Mouse (Mus musculus) CH12.LX (cell line): ENCODE results near the gene Fnbp1. TPM values are rescaled to one million over a fixed set of nuclear protein-coding genes. Genes with fewer than 3 reads are reported as not detected.

Experiments used
- DNase-seq: peaks from one replicate; pipeline ENCODE4 v3.0.0-alpha.2; 2013; ENCODE audit errors: extremely low read depth
- H3K27ac ChIP-seq: 2 replicates; pipeline ENCODE4 v1.5.1; 2012; ENCODE audit warnings: low read depth, mild to moderate bottlenecking, control low read depth, moderate library complexity; ENCODE audit not compliant: insufficient read depth
- H3K27me3 ChIP-seq: replicated peaks from 2 replicates; pipeline ENCODE3; 2012; ENCODE audit warnings: inconsistent platforms
- H3K36me3 ChIP-seq, 2 experiments: replicated peaks in 1 of 2; 2 replicates each; pipeline versions ENCODE3 to v1.6.1; 2012; ENCODE audit warnings: inconsistent platforms in 1 of 2, low read length in 1 of 2, mild to moderate bottlenecking in 1 of 2, mixed read lengths in 1 of 2, moderate library complexity in 1 of 2; ENCODE audit not compliant: control insufficient read depth in 1 of 2, insufficient read depth in 1 of 2
- H3K4me1 ChIP-seq, 2 experiments: 2 replicates each; pipeline ENCODE4 v1.6.1; 2012; ENCODE audit warnings: inconsistent platforms in 1 of 2, moderate library complexity in 1 of 2; ENCODE audit not compliant: insufficient read depth in 2 of 2, control insufficient read depth in 1 of 2
- H3K4me2 ChIP-seq: 2 replicates; pipeline ENCODE4 v1.6.1; 2012; ENCODE audit warnings: low read depth, mild to moderate bottlenecking, control low read depth; ENCODE audit not compliant: poor library complexity, insufficient read depth, severe bottlenecking
- H3K4me3 ChIP-seq, 3 experiments: fragments of 150-350 bp in 1 of 3; sonication (generic) in 1 of 3; replicated peaks in 1 of 3; 2 replicates each; pipeline versions ENCODE3 to v1.5.1; 2011 to 2012; ENCODE audit warnings: low read depth in 2 of 3, low read length in 2 of 3, mild to moderate bottlenecking in 2 of 3, moderate library complexity in 2 of 3, control low read depth in 1 of 3, improper control_type of control experiment in 1 of 3, inconsistent platforms in 1 of 3, mixed read lengths in 1 of 3; ENCODE audit not compliant: poor library complexity in 1 of 3
- H3K79me2 ChIP-seq: replicated peaks from 2 replicates; pipeline ENCODE4 v1.6.1; 2012; ENCODE audit warnings: mild to moderate bottlenecking, moderate library complexity; ENCODE audit not compliant: control insufficient read depth, poor library complexity, insufficient read depth, severe bottlenecking; ENCODE audit errors: extremely low read depth
- H3K9ac ChIP-seq: 2 replicates; pipeline ENCODE4 v1.6.1; 2012; ENCODE audit warnings: low read depth, mild to moderate bottlenecking, control low read depth, moderate library complexity; ENCODE audit not compliant: insufficient read depth
- H3K9me3 ChIP-seq: replicated peaks from 2 replicates; pipeline ENCODE3; 2012; ENCODE audit warnings: low read length, inconsistent platforms, mixed read lengths
- BHLHE40 ChIP-seq: IDR thresholded peaks from 2 replicates; pipeline ENCODE4 v1.6.1; 2011; ENCODE audit warnings: mild to moderate bottlenecking, low read depth, low read length, improper control_type of control experiment
- CHD1 ChIP-seq: IDR thresholded peaks from 2 replicates; pipeline ENCODE4 v1.6.1; 2012; ENCODE audit warnings: low read depth, low read length, improper control_type of control experiment, inconsistent platforms
- CTCF ChIP-seq, 2 experiments: IDR thresholded peaks in 1 of 2; conservative IDR thresholded peaks in 1 of 2; 2 replicates each; pipeline ENCODE4 v1.5.1; 2011 to 2012; ENCODE audit warnings: low read depth in 2 of 2, low read length in 2 of 2, improper control_type of control experiment in 1 of 2, inconsistent platforms in 1 of 2, mild to moderate bottlenecking in 1 of 2, moderate library complexity in 1 of 2
- E2F4 ChIP-seq: IDR thresholded peaks from 2 replicates; pipeline ENCODE4 v1.6.1; 2011; ENCODE audit warnings: low read depth, low read length, improper control_type of control experiment; ENCODE audit not compliant: insufficient replicate concordance
- EP300 ChIP-seq: IDR thresholded peaks from 2 replicates; pipeline ENCODE4 v1.6.1; 2011; ENCODE audit warnings: low read length, improper control_type of control experiment
- ETS1 ChIP-seq: conservative IDR thresholded peaks from 2 replicates; pipeline ENCODE4 v1.6.1; 2012; ENCODE audit warnings: low read depth, mild to moderate bottlenecking, inconsistent platforms, low read length, improper control_type of control experiment, moderate library complexity
- GABPA ChIP-seq: IDR thresholded peaks from 2 replicates; pipeline ENCODE4 v1.6.1; 2012; ENCODE audit warnings: low read depth, low read length, improper control_type of control experiment, inconsistent platforms; ENCODE audit not compliant: insufficient replicate concordance
- HCFC1 ChIP-seq: IDR thresholded peaks from 2 replicates; pipeline ENCODE4 v1.6.1; 2012; ENCODE audit warnings: low read depth, mild to moderate bottlenecking, inconsistent platforms, low read length, improper control_type of control experiment
- IRF4 ChIP-seq: IDR thresholded peaks from 2 replicates; pipeline ENCODE4 v1.6.1; 2014; ENCODE audit warnings: low read depth, mild to moderate bottlenecking, inconsistent platforms, low read length, improper control_type of control experiment
- JUN ChIP-seq: IDR thresholded peaks from 2 replicates; pipeline ENCODE4 v1.6.1; 2011; ENCODE audit warnings: low read depth, mild to moderate bottlenecking, low read length, improper control_type of control experiment, moderate library complexity; ENCODE audit not compliant: insufficient read depth
- MXI1 ChIP-seq: IDR thresholded peaks from 2 replicates; pipeline ENCODE4 v1.6.1; 2011; ENCODE audit warnings: mild to moderate bottlenecking, low read depth, low read length, improper control_type of control experiment
- NELFE ChIP-seq: IDR thresholded peaks from 2 replicates; pipeline ENCODE4 v1.6.1; 2011; ENCODE audit warnings: low read depth, low read length, improper control_type of control experiment
- PAX5 ChIP-seq: IDR thresholded peaks from 2 replicates; pipeline ENCODE4 v1.6.1; 2012; ENCODE audit warnings: low read length, inconsistent platforms, mixed read lengths
- POLR2AphosphoS2 ChIP-seq: IDR thresholded peaks from 2 replicates; pipeline ENCODE4 v1.6.1; 2011; ENCODE audit warnings: low read depth, low read length, improper control_type of control experiment
- SMC3 ChIP-seq: IDR thresholded peaks from 2 replicates; pipeline ENCODE4 v1.6.1; 2011; ENCODE audit warnings: low read depth, low read length, improper control_type of control experiment
- TCF12 ChIP-seq: IDR thresholded peaks from 2 replicates; pipeline ENCODE4 v1.6.1; 2014; ENCODE audit warnings: low read depth, mild to moderate bottlenecking, inconsistent platforms, low read length, improper control_type of control experiment
- UBTF ChIP-seq: IDR thresholded peaks from 2 replicates; pipeline ENCODE4 v1.6.1; 2012; ENCODE audit warnings: low read depth, mild to moderate bottlenecking, inconsistent platforms, low read length, improper control_type of control experiment, moderate library complexity
- USF1 ChIP-seq: IDR thresholded peaks from 2 replicates; pipeline ENCODE4 v1.6.1; 2014; ENCODE audit warnings: low read depth, mild to moderate bottlenecking, inconsistent platforms, low read length, improper control_type of control experiment
- USF2 ChIP-seq: conservative IDR thresholded peaks from 2 replicates; pipeline ENCODE4 v1.6.1; 2011; ENCODE audit warnings: low read depth, low read length, improper control_type of control experiment
- ZC3H11A ChIP-seq: IDR thresholded peaks from 2 replicates; pipeline ENCODE4 v1.6.1; 2012; ENCODE audit warnings: low read depth, mild to moderate bottlenecking, inconsistent platforms, low read length, improper control_type of control experiment
- ZKSCAN1 ChIP-seq: IDR thresholded peaks from 2 replicates; pipeline ENCODE4 v1.6.1; 2012; ENCODE audit warnings: low read depth, inconsistent platforms, low read length, improper control_type of control experiment, borderline replicate concordance
- ZNF384 ChIP-seq: IDR thresholded peaks from 2 replicates; pipeline ENCODE4 v1.6.1; 2012; ENCODE audit warnings: low read depth, low read length, improper control_type of control experiment, inconsistent platforms
- dilution Hi-C: fragments of 300-500 bp; cut with MboI; formaldehyde crosslinking; loops from 2 replicates; pipeline ENCODE4 v1.14.3; 2020; ENCODE audit warnings: low sequenced_read_pairs; ENCODE audit not compliant: extremely low pct_unique_long_range_greater_than_20kb, extremely low pct_ligation_motif_present
- in situ Hi-C: fragments of 300-500 bp; cut with MboI; formaldehyde crosslinking; loops from 3 replicates; pipeline ENCODE4 v1.14.3; 2019; ENCODE audit warnings: low sequenced_read_pairs, low pct_ligation_motif_present, low pct_unique_long_range_greater_than_20kb, mixed read lengths
- polyA plus RNA-seq: library from polyadenylated mRNA; unstranded; fragments of >175 nt; gene quantifications from 2 replicates; pipeline ENCODE4 v1.2.1, GENCODE M21; 2012; ENCODE audit warnings: low read depth; ENCODE audit not compliant: insufficient read length
- total RNA-seq, 2 experiments: library from RNA; depleted of rRNA; stranded (reverse); fragments of 300-350 nt in 1 of 2; fragments of >200 nt in 1 of 2; gene quantifications; 2 replicates each; pipeline ENCODE4 v1.2.3; 2012 to 2014

Gene Fnbp1
- total and polyA plus RNA-seq, 3 experiments = 29.6 to 133 (median 50.5) TPM

DNA sequence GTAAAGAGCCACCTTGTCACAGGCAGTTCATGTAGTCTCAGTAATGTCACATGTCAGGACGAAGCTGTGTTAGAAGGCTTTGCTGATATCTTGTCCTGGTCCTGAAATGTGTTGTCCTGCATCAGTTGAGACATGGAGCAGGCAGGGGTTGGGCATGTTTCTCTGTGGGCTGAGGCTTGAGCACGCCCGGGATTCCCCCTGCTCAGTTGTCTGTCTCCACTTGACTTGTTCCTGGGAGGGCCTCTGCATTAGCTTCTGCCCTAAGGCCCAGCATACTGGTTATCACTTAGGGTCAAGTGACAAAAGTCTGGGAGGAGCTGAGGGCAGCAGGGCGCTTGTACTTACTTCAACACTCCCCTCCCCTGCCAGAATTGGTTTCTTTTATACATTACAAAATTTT is 23.7 kb upstream of the Fnbp1 start (continued):
- no peak for TF ChIP-seq GABPA
- TF ChIP-seq ETS1 = peak; percentile 36; the same call in 1 of the 2 replicates
- no peak for TF ChIP-seq SMC3
- TF ChIP-seq TCF12 = peak; percentile 39; the same call in 1 of the 2 replicates
- no peak for TF ChIP-seq USF2
- no peak for TF ChIP-seq POLR2AphosphoS2
- no peak for TF ChIP-seq E2F4
- TF ChIP-seq CTCF (conservative IDR thresholded peaks at IDR 0.05 in 1 of 2, IDR thresholded peaks at IDR 0.05 in 1 of 2; ENCODE audit: low read depth in 2 of 2, low read length in 2 of 2) = no peak
- TF ChIP-seq PAX5 = no peak
- no peak for TF ChIP-seq ZC3H11A
- no peak for TF ChIP-seq UBTF
- TF ChIP-seq CHD1 = no peak
- TF ChIP-seq JUN = no peak
- no peak for TF ChIP-seq HCFC1
- TF ChIP-seq, all 38 proteins: peak for 6

DNA sequence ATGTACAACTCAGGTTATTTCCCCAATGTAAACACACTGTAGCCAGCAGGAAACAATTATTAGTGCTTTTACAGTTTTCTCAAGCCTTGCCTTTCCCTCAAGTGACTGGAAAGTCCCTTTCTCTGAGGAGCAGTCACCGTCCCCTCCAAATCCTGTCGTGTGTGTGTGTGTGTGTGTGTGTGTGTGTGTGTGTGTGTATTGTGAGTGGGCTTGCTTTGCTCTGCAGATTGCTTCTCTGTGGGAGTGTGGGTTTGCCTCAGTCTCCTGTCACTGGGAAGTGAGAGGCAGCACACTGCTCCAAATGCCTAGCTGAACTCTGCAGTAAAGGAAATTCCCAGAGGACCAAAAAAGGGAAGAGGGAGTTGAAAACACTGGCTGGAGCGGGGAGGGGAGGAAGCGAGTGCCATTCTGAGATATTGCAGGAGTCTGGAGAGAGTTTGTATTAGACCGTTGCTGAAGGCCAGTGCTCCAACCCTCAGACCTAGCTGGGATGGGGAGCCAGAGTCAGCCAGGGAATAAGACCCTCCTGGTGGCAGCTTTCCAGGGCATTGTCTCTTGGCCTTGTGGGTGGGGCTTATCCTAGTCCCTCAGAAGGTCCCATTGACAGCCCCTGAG is 23.1 kb upstream of the Fnbp1 start:
- peak overlapping the region; percentile 66 for H3K4me2 ChIP-seq
- H3K79me2 ChIP-seq = peaks cover 38% of the 10 kb centered on the region
- in situ Hi-C loops (no loop called here), dilution Hi-C loops (no loop called here)
- H3K36me3 ChIP-seq = peaks cover 27 to 58% of the 10 kb centered on the region in 2 experiments
- peak overlapping the region; percentile 90 for H3K27ac ChIP-seq
- peak; percentile 31; the same call in 1 of the 2 replicates for TF ChIP-seq ETS1
- no peak for TF ChIP-seq MXI1
- TF ChIP-seq HCFC1 = no peak
- peak; percentile 45 for TF ChIP-seq IRF4
- TF ChIP-seq EP300 = peak; percentile 44
- no peak for TF ChIP-seq NELFE
- TF ChIP-seq USF1 = no peak
- TF ChIP-seq ZKSCAN1 = no peak
- no peak for TF ChIP-seq ZNF384
- 0 out of 2 replicates have a peak, but pooled peaks have one; percentile 46 for TF ChIP-seq TCF12
- peak; percentile 54; the same call in 1 of the 2 replicates for TF ChIP-seq BHLHE40
- H3K9me3 ChIP-seq = no peaks in the 10 kb centered on the region
- H3K9ac ChIP-seq = 0 out of 2 replicates have a peak overlapping the region, but pooled peaks have one; percentile 16
- no peak for DNase-seq
- peak overlapping the region in 1 of 3 experiments; percentile 15 for H3K4me3 ChIP-seq
- no peaks in the 10 kb centered on the region for H3K27me3 ChIP-seq
- peaks cover 12 to 49% of the 10 kb centered on the region in 2 experiments for H3K4me1 ChIP-seq
